Mouse (Mus musculus) G1E (cell line): ENCODE results near the gene Slc28a1. TPM values are rescaled to one million over a fixed set of nuclear protein-coding genes. Genes with fewer than 3 reads are reported as not detected.

ENCODE experiments used
- ATAC-seq: 2 replicates; pipeline ENCODE4 v1.8.0; 2016; ENCODE audit warnings: mild to moderate bottlenecking; ENCODE audit not compliant: insufficient number of reproducible peaks, poor library complexity, low FRiP score, severe bottlenecking; ENCODE audit errors: extremely low read depth
- DNase-seq: peaks from one replicate; pipeline ENCODE4 v3.0.0; 2012; ENCODE audit warnings: low spot score
- H3K27me3 ChIP-seq: 2 replicates; pipeline ENCODE4 v1.6.1; 2012; ENCODE audit warnings: mild to moderate bottlenecking, low read length, inconsistent platforms; ENCODE audit not compliant: insufficient read depth
- H3K36me3 ChIP-seq: replicated peaks from 2 replicates; pipeline ENCODE3; 2012; ENCODE audit warnings: mild to moderate bottlenecking, inconsistent platforms
- H3K4me1 ChIP-seq: 2 replicates; pipeline ENCODE4 v1.6.1; 2012; ENCODE audit warnings: low read depth, low read length, inconsistent platforms, mixed read lengths; ENCODE audit not compliant: insufficient read depth
- H3K4me3 ChIP-seq: 2 replicates; pipeline ENCODE4 v1.5.1; 2012; ENCODE audit warnings: low read depth, mild to moderate bottlenecking, inconsistent platforms, low read length, moderate library complexity, mixed read lengths
- H3K9me3 ChIP-seq: replicated peaks from 2 replicates; pipeline ENCODE4 v1.6.1; 2012; ENCODE audit warnings: inconsistent platforms
- CTCF ChIP-seq: IDR thresholded peaks from 2 replicates; pipeline ENCODE4 v1.5.1; 2012; ENCODE audit warnings: low read depth, low read length, inconsistent platforms, mixed read lengths
- GATA1 ChIP-seq: IDR thresholded peaks from 2 replicates; pipeline ENCODE4 v1.6.1; 2012; ENCODE audit warnings: borderline replicate concordance, low read length, inconsistent platforms, mixed read lengths
- GATA2 ChIP-seq: IDR thresholded peaks from 2 replicates; pipeline ENCODE4 v1.6.1; 2012; ENCODE audit warnings: low read depth, low read length, inconsistent platforms, borderline replicate concordance
- POLR2AphosphoS5 ChIP-seq: IDR thresholded peaks from 2 replicates; pipeline ENCODE4 v1.6.1; 2012; ENCODE audit warnings: low read depth, low read length, inconsistent platforms; ENCODE audit not compliant: insufficient replicate concordance
- TAL1 ChIP-seq: conservative IDR thresholded peaks from 2 replicates; pipeline ENCODE4 v1.6.1; 2012; ENCODE audit warnings: low read depth, low read length, inconsistent platforms, mixed read lengths
- polyA plus RNA-seq: library from polyadenylated mRNA; stranded (reverse); fragments of >175 nt; gene quantifications from 2 replicates; pipeline ENCODE4 v1.2.3, GENCODE M21; 2012
- total RNA-seq, 2 experiments: library from RNA; stranded (forward) in 1 of 2; stranded (reverse) in 1 of 2; fragments of 200-1000 nt in 1 of 2; fragments of >200 nt in 1 of 2; fragmentation: Nextera tagmentation in 1 of 2; gene quantifications; 2 replicates each; pipeline ENCODE4 v1.2.3; 2014 to 2017

Gene Slc28a1
- total and polyA plus RNA-seq, 3 experiments, result not detected

- Histone ChIP-seq H3K9me3 (no peaks in the 10 kb centered on the region), H3K4me1 (peaks cover 13% of the 10 kb centered on the region)
- no peak for ATAC-seq
Measured at GRCm38 (mm10) chr7:81075732-81076131, 38.9 kb upstream of the Slc28a1 start.

DNA sequence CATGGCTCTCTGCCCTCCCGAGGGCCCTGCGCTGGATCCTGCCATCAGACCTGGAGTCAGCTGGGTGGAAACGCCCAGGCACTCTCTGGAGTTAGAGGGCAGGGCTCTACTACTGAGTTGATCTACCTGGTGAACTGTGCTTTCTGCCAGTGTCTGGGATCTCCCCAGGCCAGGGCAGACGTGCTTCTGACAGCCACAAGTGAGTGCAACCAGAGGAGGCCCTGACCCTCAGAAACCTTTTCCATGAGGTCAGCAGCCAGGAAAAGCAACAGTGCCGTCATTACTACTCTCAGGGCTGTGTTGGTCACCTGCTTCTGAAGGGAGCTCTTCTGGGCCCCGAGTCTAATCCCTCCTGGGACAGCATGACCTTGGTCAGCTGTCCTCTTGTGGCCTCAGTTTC lies 37.6 kb upstream of the Slc28a1 start:
- ATAC-seq (no peak), DNase-seq (no peak)

More at GRCm38 (mm10) chr7:81075732-81076131, 38.9 kb upstream of the Slc28a1 start:
- Histone ChIP-seq H3K4me3 (no peak overlapping the region), H3K36me3 (peaks cover 56% of the 10 kb centered on the region), H3K27me3 (no peaks in the 10 kb centered on the region)
- TF ChIP-seq CTCF (no peak), GATA1 (no peak), GATA2 (no peak), TAL1 (no peak)
- no peak for DNase-seq

DNA sequence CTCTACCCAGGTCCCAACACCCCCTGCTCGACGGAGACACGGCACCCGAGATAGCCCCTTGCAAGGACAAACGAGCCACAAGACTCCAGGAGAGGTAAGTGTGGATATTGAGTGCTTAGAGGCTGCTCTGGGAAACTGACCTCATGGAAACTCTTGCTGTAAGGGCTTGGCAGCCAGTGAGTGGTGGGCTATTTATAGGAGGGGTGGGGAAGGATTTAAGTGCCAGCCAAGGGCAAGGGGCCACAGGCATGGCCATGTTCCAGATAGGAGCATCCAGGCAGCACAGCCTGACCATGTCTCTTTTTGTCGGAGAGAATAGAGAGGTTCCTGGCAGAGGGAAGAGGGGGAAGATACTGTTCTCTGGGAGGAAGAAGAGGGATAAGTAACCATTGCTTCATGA lies 35.9 kb upstream of the Slc28a1 start:
- peaks cover 13% of the 10 kb centered on the region for H3K4me1 ChIP-seq
- DNase-seq (no peak), ATAC-seq (no peak)
- TF ChIP-seq GATA2 (no peak), GATA1 (no peak), POLR2AphosphoS5 (no peak)
- no peak overlapping the region for H3K4me3 ChIP-seq
- H3K36me3 ChIP-seq, result peaks cover 57% of the 10 kb centered on the region
- H3K27me3 ChIP-seq, result no peaks in the 10 kb centered on the region
- no peaks in the 10 kb centered on the region for H3K9me3 ChIP-seq

More for the DNA sequence above, 37.6 kb upstream of the Slc28a1 start:
- Histone ChIP-seq H3K4me3 (no peak overlapping the region), H3K4me1 (peaks cover 13% of the 10 kb centered on the region), H3K9me3 (no peaks in the 10 kb centered on the region), H3K36me3 (peaks cover 56% of the 10 kb centered on the region), H3K27me3 (no peaks in the 10 kb centered on the region)
- no peak for TF ChIP-seq TAL1
- no peak for TF ChIP-seq GATA2
- no peak for TF ChIP-seq GATA1
- no peak for TF ChIP-seq POLR2AphosphoS5
- no peak for TF ChIP-seq CTCF

DNA sequence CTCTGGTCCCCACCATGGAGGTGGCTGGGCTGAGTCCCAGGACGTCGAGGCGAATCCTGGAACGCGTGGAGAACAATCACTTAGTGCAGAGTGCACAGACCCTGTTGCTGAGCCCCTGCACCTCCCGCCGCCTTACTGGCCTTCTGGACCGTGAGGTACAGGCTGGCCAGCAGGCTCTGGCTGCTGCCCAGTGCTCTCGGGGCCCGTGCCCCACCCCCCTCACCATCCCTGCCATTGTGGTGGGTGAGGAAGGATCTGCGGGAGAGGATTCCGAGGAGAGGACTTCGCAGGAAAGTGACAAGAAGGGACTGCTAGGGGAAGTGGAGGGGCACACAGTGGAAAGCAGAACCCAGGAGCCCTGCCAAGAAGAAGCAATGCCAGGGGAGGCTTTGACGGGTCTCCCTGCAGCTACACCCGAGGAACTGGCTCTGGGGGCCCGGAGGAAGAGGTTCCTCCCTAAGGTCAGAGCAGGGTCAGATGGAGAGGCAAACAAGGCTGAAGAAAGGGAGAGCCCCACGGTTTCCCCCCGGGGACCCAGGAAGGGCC lies 21.1 kb upstream of the Slc28a1 start:
- ATAC-seq, result no peak
- DNase-seq, result no peak
- H3K4me1 ChIP-seq, result no peaks in the 10 kb centered on the region; the same call in 1 of the 2 replicates
- TF ChIP-seq TAL1 (no peak), GATA2 (no peak), GATA1 (no peak), CTCF (no peak), POLR2AphosphoS5 (no peak)
- peaks cover 56% of the 10 kb centered on the region for H3K36me3 ChIP-seq
- H3K4me3 ChIP-seq, result no peak overlapping the region
- no peaks in the 10 kb centered on the region; the same call in 1 of the 2 replicates for H3K27me3 ChIP-seq
- H3K9me3 ChIP-seq, result no peaks in the 10 kb centered on the region

GRCm38 (mm10) chr7:81094104-81094757 lies 20.4 kb upstream of the Slc28a1 start:
- Histone ChIP-seq H3K4me1 (no peaks in the 10 kb centered on the region; the same call in 1 of the 2 replicates), H3K27me3 (no peaks in the 10 kb centered on the region; the same call in 1 of the 2 replicates), H3K9me3 (no peaks in the 10 kb centered on the region), H3K4me3 (no peak overlapping the region), H3K36me3 (peaks cover 63% of the 10 kb centered on the region)
- ATAC-seq (no peak), DNase-seq (no peak)
- TF ChIP-seq CTCF (no peak), TAL1 (no peak), GATA1 (no peak), POLR2AphosphoS5 (no peak), GATA2 (no peak)

GRCm38 (mm10) chr7:81100341-81100740 lies 14.3 kb upstream of the Slc28a1 start:
- ATAC-seq, result no peak
- Histone ChIP-seq H3K4me3 (no peak overlapping the region), H3K4me1 (peaks cover 12% of the 10 kb centered on the region; the same call in 1 of the 2 replicates), H3K36me3 (peaks cover 50% of the 10 kb centered on the region), H3K9me3 (no peaks in the 10 kb centered on the region), H3K27me3 (no peaks in the 10 kb centered on the region)
- DNase-seq, result no peak
- no peak for TF ChIP-seq GATA1
- TF ChIP-seq TAL1, result no peak
- TF ChIP-seq CTCF, result no peak
- no peak for TF ChIP-seq GATA2
- no peak for TF ChIP-seq POLR2AphosphoS5

DNA sequence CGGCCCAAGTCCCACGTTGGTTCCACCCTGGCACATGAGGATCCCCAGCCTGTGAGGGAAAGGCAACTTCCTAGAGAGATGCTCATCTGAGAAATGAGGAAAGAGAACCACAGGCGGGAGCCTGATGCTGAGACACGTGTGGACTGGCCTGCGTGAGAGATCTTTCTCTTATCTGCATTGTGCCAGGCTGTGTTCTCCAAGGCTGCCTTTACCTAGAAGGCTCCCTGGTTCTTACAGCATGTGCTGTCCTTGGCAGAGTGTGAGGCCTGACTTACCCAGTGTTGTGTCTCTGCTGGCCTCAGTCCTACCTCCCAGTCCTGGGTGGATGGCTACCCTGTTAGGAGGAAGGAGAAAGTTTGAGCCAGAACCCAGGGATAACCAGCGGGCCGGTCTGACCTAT lies 11.7 kb upstream of the Slc28a1 start:
- peaks cover 39% of the 10 kb centered on the region for H3K36me3 ChIP-seq
- ATAC-seq, result no peak; the same call in 1 of the 2 replicates
- no peaks in the 10 kb centered on the region for H3K9me3 ChIP-seq
- H3K4me1 ChIP-seq, result peaks cover 12% of the 10 kb centered on the region; the same call in 1 of the 2 replicates
- no peak overlapping the region for H3K4me3 ChIP-seq
- no peak for TF ChIP-seq GATA2
- TF ChIP-seq POLR2AphosphoS5, result no peak
- no peak for TF ChIP-seq CTCF
- TF ChIP-seq GATA1, result no peak
- no peak for TF ChIP-seq TAL1
- H3K27me3 ChIP-seq, result no peaks in the 10 kb centered on the region
- no peak for DNase-seq
